Mouse (Mus musculus) brain, adult 2 months (tissue): Measurements from ENCODE around the gene Fgd6.

Source experiments
- DNase-seq: peaks from one replicate; pipeline ENCODE4 v3.0.0; 2011; ENCODE audit warnings: low read depth, low spot score

Gene Fgd6

DNA sequence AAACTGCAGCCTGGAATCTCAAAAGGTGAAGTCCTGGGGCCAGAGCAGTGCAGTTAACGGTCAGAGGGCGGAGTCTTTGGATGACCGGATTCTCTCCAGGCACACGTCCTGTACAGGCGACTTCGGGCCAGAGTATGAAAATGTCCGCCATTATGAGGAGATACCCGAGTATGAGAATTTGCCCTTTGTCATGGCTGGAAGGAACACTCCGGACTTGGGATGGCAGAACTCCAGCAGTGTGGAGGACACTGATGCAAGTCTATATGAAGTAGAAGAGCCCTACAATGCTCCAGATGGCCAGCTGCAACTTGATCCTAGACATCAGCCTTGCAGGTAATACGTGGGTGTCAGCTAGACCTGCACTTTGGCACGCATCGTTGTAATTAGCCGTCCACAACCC lies 9.5 kb downstream of the Fgd6 start:
- DNase-seq, result no peak

GRCm38 (mm10) chr10:94047024-94047423 lies 11.2 kb downstream of the Fgd6 start:
- DNase-seq, result no peak

DNA sequence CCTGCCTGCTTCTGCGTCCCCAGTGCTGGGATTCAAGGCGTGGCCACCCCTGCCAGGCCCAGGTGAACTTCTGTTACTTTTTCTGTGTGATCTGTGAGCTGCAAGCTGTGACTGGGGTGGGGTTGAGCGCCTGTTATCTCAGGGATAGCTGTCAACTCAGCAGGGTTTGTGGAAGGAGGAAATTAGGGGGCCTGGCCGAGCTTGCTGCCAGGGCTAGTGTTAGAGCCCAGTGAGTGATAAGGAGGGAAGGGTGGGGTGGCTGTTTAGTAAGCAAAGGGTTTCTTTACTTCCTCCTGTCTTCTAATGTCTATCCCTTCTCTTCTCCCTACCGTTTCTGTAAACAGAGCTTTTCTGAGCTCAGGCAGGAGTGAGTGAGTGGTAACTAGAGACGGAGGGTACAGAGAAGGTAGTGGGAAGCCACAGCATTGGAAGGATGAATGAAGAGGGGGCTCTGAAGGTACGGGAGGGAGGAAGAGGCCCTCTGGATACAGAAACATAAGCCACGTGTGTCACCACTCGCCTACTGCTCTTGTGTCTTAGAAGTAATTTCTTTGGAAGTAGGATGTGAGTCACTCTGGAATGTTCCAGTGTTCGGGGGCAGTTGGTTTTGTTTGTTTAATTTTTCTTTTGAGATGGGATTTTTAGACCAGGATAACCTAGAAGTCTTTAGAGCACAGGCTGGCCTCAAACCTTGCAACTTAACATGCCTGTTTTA lies 12.2 kb downstream of the Fgd6 start:
- no peak for DNase-seq

DNA sequence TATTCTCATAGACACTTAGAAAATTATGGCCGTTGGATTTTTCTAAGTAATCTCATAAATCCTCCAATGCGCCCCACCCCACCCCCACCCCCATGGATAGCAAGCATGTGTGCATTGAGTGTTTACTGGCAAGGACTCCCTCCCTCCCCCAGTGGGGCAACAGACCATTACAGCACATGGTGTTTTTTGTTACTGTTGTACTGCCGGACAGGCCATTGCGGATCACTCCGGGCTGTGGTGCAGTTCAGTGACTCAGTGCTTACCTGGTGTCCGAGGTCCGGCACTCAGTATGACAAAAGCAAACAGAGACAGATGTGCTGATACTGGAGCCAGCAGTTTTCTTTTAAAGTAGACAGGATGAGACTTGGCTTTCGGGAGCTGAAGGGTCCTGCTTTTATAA lies 13.3 kb downstream of the Fgd6 start:
- no peak for DNase-seq

- DNase-seq, result no peak
These were observed 14.9 kb downstream of the Fgd6 start for GRCm38 (mm10) chr10:94050736-94051135.

- DNase-seq, result no peak
These were observed 20.7 kb downstream of the Fgd6 start for GRCm38 (mm10) chr10:94056487-94056886.

DNA sequence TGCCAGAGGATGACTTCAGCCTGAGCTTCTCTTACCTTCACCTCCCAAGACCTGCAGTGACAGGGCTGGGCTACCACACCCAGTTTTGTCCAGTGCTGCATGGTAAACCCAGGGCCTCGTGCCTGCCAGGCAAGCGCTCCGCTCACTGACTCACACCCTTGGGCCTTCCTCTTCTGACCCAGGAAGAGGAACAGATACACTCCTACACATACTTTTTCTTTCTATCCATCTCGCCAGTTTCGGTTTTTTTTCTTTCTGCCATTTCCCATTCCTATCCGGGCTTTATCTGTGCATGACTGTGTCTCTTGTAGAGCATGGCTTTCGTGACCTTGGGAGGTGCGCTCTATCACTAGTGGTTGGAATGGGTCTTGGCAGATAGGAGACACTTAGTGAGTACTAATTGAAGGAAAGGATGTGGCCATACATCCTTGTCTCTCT lies 23.8 kb downstream of the Fgd6 start:
- no peak for DNase-seq

GRCm38 (mm10) chr10:94060190-94060589 lies 24.4 kb downstream of the Fgd6 start:
- DNase-seq, result no peak

DNA sequence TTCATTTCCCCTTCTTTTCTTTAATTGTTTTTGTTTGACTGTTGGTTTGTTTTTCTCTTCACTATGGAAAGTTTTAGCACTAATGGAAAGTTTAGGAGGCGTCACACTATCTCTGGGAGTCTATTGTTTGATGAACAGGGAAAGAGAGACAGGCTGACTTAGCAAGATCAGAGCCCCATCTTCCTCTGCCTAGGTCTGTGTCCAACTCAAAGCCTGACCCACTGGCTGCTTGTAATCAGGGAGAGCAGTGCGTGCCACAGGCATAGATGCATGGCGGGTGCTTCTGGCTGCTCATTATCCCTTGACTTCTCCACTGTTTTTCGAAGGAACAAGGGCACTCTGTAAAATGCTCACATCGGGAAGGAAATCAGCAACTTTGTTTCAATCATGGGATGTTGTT lies 26.6 kb downstream of the Fgd6 start:
- no peak for DNase-seq

DNA sequence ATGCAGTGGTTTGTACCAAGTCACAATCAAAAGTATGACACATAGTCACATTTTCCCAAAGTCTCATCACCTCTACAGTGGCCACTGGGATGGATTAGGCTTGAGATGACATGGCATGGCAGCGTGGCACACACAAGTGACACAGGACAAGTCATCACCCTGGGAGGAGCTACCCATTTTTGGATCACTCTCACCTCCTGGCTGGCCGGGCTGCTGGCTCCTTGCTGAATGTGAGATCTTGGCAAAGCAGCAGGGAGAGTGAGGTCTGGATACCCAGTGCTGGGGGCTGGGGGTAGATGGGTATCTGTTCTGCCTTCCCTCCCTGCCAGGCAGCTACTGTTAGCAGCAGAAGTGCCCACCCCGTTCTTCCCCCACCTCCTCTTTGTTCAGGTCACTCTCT lies 31.1 kb downstream of the Fgd6 start:
- DNase-seq, result no peak

DNA sequence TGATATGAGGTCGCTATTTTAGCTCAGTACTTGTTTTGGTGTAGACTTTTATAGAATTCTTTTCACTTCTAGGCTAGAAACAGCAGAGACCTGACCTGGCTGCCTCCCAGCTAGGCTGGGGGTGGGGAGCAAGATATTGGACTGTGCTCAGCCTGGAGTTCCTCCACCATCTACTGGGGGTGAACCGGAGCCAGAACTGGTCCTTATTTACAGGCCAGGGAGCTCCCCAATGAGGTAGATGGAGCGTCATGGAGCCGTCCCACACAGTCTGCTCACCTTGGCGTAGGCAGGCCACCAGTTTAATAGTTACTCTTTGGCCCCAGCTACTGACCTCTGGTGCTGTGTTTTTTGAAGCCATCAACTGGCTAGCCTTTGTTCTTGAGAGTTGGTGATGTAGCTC lies 32.9 kb downstream of the Fgd6 start:
- DNase-seq, result peak; percentile 15

GRCm38 (mm10) chr10:94071641-94072040 lies 35.8 kb downstream of the Fgd6 start:
- DNase-seq, result no peak

GRCm38 (mm10) chr10:94072261-94072915 lies 36.6 kb downstream of the Fgd6 start:
- peak; percentile 22 for DNase-seq

DNA sequence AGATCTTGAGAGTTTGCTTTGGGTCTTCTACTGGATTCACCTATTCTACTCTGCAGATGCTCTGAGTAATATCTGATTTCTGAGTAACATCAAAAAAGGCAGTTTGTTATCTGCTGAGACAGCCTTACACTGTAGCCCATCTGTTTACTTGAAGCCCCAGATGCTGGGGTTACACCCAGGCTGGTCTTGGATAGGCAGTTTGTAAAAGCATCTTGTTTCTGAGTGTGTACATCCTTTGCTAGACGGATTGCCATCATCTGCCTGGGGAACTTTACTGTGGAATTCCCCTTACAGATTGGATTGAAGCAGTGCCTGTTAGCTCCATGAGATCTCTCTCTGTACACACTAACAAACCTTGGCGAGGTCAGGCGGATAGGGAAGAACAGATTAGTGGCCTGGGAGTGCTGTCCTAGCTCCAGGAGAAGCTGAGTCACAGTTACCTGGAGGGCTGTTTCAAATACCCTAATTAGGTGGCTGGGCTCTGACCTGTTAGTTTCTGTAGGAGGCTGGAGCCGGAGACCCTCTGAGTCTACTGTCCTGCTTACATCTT lies 37.2 kb downstream of the Fgd6 start:
- DNase-seq, result no peak

DNA sequence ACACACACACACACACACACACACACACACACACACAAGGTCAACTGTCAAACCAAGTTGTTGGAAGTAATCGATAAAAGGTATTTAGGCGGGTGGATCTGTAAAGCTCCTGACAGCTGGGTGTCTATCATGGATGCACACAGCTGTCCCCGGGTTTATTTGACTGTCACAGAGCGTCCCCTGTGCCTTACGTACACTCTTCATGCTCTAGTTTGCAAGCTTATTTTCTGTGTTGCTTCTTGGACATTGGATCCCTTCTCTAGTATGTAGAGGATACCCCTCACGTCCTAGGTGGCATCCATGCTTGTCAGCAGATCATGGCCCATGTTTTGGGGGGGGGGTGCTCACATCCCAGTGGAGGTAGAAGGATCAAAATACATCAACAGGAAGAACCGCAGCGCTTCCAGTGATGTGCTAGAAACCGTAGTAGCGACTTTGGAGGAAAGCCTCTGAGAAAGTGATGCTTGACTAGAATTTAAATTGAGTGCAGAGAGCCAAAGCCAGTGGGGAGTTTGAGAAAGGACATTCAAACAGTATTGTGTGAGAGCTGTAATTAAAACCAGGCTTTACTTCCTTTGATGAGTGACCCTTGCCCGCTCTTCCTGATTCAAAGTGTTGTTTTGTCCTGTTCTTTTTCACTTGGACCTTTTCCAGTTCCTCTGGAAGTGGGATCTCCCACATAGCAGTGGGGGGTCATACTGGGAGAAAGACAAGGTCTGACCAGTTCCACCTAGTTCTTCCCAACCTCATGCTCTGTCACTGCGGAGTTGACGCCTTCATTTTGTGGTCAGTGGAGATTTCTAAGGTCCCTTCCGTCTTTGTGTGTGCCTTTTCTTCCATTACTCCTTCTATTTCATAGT lies 41.4 kb downstream of the Fgd6 start:
- no peak for DNase-seq

GRCm38 (mm10) chr10:94080740-94081139 lies 44.9 kb downstream of the Fgd6 start:
- DNase-seq, result no peak

DNA sequence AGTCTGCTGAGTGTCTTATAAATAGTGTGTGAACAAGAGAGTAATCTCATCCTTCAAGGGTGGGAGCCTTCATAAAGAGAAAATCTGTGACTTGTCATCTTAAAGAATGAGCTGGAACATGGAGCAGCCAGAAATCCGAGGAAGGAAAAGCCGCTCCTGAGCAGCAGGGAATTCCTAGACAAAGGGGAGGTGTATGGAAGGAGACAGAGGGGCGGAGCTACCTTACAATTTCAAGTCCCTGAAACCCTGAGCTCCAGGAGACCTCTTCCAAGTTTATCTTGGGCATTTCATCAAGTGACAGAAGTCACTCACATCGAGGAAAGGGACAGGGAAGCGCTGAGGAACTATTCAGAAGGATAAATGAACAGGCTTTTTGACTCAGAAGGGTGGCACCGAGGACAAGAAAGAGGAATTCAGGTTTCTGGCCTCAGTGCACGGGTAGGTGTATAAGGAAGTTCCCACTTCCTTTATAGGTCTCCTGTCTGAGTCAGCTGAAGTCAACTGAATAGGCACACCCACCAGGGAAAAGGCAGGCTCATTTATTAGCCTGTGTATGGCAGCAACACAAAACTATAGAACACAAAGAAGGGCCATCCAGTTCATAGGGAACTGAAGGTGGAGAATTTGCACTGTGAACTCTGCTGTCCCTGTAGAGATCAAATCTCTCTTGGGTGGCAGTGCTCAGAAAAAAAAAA lies 46.4 kb downstream of the Fgd6 start:
- peak; percentile 31 for DNase-seq

- DNase-seq, result peak; percentile 44
These were observed 50.5 kb downstream of the Fgd6 start for GRCm38 (mm10) chr10:94086315-94086714.

DNA sequence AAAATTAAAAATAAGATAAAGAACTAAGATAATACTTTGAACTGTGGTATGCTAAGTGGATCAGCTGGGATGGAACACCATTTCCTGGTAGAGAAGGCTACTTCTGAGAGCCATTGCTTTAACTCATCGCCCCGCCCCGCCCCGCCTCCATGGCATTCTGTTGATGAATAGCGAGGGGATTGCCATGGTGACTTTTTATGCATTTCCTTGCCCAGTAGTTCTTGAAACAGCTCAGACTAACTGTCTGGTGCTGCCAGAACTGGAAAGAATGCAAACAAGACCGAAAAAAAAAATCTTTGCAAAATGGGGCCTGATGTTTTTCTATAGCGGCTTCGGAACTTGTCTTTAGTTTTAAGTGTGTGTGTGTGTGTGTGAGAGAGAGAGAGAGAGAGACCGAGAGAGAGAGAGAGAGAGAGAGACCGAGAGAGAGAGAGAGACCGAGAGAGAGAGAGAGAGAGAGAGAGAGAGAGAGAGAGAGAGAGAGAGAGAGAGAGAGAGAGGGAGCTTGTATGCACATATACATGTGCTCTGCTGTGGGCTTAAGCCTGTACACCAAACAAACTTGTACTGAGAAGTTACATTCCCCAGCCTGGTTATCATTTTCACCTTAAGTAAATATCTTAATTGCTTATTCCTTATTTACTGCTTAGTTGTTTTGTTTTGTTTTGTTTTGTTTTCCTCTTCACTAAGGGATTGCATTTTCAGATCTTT lies 51.7 kb downstream of the Fgd6 start:
- peak; percentile 30 for DNase-seq

DNA sequence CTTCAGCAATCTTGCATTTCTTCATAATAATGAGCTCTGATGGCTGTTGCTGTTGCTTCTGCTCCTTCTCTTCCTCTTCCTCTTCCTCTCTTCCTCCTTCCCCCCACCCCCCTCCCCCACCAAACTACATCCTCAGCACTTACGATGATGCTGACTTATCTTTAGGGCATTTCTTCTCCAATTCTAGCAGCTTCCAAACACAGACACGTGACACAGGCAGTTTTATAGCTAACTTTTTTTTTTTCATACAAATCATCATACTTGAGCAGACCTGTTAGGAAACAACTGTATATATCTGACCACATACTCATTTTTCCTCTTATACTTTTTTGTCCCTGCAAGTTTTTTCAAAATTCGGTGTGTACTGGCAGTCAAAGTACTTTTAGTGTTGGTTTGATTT lies 54.2 kb downstream of the Fgd6 start:
- DNase-seq, result no peak

GRCm38 (mm10) chr10:94093534-94093933 lies 57.7 kb downstream of the Fgd6 start:
- no peak for DNase-seq
